Mouse (Mus musculus): ENCODE data around the gene Eml5. TPM values are rescaled to one million over a fixed set of nuclear protein-coding genes. Genes with fewer than 3 reads are reported as not detected.

Eml5 gene
- polyA plus RNA-seq, 1 experiment from 2014 or later: 23.6 TPM

DNA sequence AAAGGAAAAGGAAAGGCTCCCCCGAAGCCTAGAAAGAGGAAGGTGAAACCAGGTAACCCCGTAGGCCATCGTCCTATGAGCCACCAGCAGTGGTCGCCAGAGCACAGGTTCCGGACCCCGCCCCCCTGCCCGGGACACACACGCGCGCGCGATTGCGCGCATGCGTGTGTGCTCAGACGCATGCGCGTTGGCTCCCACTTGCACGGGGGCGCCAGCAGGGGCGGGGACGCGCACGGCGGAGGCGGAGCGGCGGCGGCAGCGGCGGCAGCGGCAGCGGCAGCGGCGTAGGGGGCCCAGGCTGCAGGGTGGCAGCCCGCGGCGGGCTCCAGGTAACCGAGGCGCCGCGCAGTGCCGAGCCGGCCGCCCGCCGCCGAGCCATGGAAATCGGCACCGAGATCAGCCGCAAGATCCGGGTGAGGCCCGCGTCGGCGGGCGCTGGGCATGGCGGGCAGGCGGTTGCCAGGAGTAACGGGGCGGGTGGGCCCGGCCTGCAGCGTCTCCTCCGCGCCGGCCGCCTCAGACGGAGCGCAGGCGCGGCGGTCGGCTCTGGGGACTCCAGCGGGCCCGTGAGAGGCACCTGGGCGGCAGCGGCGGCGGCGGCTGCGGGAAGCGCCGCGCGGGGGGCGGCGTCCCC is 154.4 kb downstream of the Eml5 start, which contains the start of gene Zc3h14:
TSS of gene Zc3h14 (plus strand) at position 219 of the 634 bp plus-strand sequence.
- no peaks in the 10 kb centered on the region for H3K9me3 ChIP-seq (replicated peaks)
- WGBS: under 1% methylated on average over 70 of the region's 87 CpGs
- peak within 1 kb of the TSS; percentile 95 for H3K9ac ChIP-seq
- 0 out of 2 replicates have a peak, but pooled peaks cover 2% of the 10 kb centered on the region for H3K36me3 ChIP-seq
- H3K27me3 ChIP-seq: no peaks in the 10 kb centered on the region; the same call in 1 of the 2 replicates
- H3K4me2 ChIP-seq (replicated peaks): peak within 1 kb of the TSS; percentile 73
- peak; percentile 91 for ATAC-seq (ENCODE audit: low FRiP score)
- H3K4me3 ChIP-seq: peak within 1 kb of the TSS; percentile 95
- peaks cover 24% of the 10 kb centered on the region for H3K4me1 ChIP-seq
- H3K27ac ChIP-seq: peak within 1 kb of the TSS; percentile 95

DNA sequence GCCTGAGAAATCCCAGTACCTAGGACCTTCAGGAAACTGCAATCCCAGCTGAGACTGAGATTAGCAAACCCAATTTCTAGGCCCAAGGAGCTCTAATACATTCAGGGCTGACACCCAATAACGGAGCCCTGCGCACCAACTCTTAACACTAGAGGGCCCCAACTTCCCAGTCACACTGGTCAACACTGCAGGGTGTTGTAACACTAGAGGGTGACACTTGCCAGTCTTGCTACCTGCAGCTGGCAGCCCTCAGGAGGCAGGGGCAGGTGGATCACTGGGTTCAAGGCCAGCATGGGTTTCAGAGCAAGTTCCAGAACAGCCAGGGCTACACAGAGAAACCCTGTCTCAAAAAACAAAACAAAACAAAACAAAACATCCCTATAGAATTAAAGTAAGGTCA is 155.2 kb downstream of the Eml5 start:
- no peak overlapping the region for H3K4me3 ChIP-seq
- H3K4me1 ChIP-seq: peaks cover 22% of the 10 kb centered on the region
- peak; percentile 46 for ATAC-seq (ENCODE audit: low FRiP score)
- no peaks in the 10 kb centered on the region; the same call in 1 of the 2 replicates for H3K27me3 ChIP-seq
- WGBS: 8% methylated on average over 2 of the region's 2 CpGs
- no peaks in the 10 kb centered on the region for H3K9me3 ChIP-seq (replicated peaks)
- no peak overlapping the region for H3K4me2 ChIP-seq (replicated peaks)
- H3K27ac ChIP-seq: no peak overlapping the region
- 0 out of 2 replicates have a peak, but pooled peaks cover 2% of the 10 kb centered on the region for H3K36me3 ChIP-seq
- no peak overlapping the region for H3K9ac ChIP-seq

DNA sequence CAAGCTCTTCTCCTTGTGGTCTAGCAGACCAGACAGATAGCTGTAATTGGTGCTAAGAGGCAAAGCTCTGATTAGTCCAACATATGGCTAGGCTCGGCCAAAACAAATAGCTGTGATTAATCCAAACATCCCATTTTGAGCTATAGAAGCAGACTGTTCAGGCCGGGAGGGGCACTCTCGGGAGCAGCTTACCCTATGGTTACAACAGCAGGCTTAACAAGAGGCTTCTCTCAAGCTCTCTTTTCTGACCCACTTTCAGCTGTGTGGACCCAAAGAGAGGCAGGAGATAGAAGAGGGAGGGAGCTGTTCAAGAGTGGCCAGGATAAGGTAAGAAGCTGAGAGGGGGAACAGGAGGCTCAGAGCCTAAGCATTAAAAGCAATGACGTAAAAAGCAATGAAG is 155.7 kb downstream of the Eml5 start:
- no peaks in the 10 kb centered on the region for H3K9me3 ChIP-seq (replicated peaks)
- peaks cover 22% of the 10 kb centered on the region for H3K4me1 ChIP-seq
- no peak overlapping the region for H3K4me2 ChIP-seq (replicated peaks)
- 0 out of 2 replicates have a peak, but pooled peaks cover under 1% of the 10 kb centered on the region for H3K36me3 ChIP-seq
- H3K27ac ChIP-seq: no peak overlapping the region
- H3K9ac ChIP-seq: no peak overlapping the region
- no peak overlapping the region for H3K4me3 ChIP-seq
- WGBS: 68% methylated on average over 4 of the region's 4 CpGs
- no peaks in the 10 kb centered on the region; the same call in 1 of the 2 replicates for H3K27me3 ChIP-seq
- no peak for ATAC-seq (ENCODE audit: low FRiP score)

DNA sequence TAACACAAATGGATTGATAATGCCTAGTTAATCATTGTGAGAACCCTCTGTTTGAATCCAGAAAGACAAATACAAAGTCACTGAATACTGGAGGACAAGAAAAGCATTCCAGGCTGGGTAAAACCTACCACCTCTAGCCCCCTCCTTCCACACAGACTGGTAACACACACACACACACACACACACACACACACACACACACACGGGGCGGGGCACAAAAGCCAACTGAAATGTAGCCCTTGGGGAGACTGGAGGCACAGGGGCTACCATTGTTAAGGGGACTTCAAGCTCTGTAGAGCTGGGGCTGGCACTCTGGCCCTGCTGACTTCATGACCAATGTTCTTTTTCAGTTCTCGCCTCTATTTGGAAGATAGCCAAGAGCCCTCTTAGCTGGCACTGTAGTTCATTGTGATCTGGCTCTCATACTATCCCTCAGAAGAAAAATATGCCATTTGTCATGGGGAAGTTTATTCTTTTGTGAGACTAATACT is 160.2 kb downstream of the Eml5 start:
- no peaks in the 10 kb centered on the region for H3K36me3 ChIP-seq
- H3K4me1 ChIP-seq: no peaks in the 10 kb centered on the region
- 64% methylated on average over 3 of the region's 3 CpGs for WGBS
- H3K4me2 ChIP-seq (replicated peaks): no peak overlapping the region
- peaks cover 23% of the 10 kb centered on the region for H3K27me3 ChIP-seq
- no peaks in the 10 kb centered on the region for H3K9me3 ChIP-seq (replicated peaks)
- ATAC-seq (ENCODE audit: low FRiP score): peak; percentile 65
- H3K9ac ChIP-seq: no peak overlapping the region
- H3K27ac ChIP-seq: 0 out of 2 replicates have a peak overlapping the region, but pooled peaks have one; percentile 5
- H3K4me3 ChIP-seq: no peak overlapping the region

DNA sequence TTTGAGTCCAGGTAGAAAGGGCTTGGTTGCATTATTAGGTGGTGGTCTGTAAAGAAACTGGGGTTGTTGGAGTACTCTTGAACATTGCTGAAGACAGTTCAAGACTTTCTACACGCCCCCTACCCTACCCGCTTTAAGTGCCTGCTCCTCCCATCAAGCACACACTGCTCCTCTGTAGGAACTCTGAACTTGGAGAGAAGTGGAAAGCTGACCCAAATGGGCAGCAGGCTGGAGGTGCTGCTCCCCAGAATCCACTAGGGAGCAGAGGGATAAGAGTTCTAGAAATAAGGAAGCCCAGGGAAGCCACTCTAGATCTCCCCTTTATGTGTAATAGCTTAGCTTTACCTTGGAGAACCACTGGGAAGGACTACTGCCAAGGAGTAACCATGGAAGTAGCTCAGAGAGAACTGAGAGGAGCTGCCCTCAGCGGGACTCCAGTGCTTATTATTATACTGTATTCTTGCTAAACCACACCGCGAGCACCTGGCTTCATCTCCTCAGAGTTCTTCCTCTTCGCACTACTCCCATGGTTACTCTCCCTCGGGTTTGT is 163.4 kb downstream of the Eml5 start:
- H3K4me1 ChIP-seq: peaks cover 16% of the 10 kb centered on the region
- H3K9me3 ChIP-seq (replicated peaks): no peaks in the 10 kb centered on the region
- 9% methylated on average over 7 of the region's 7 CpGs for WGBS
- H3K4me2 ChIP-seq (replicated peaks): peak overlapping the region; percentile 98
- H3K36me3 ChIP-seq: no peaks in the 10 kb centered on the region
- H3K27ac ChIP-seq: no peak overlapping the region
- peak overlapping the region; percentile 79; the same call in 1 of the 2 replicates for H3K9ac ChIP-seq
- ATAC-seq (ENCODE audit: low FRiP score): no peak
- peak overlapping the region; percentile 81 for H3K4me3 ChIP-seq
- H3K27me3 ChIP-seq: peaks cover 23% of the 10 kb centered on the region

DNA sequence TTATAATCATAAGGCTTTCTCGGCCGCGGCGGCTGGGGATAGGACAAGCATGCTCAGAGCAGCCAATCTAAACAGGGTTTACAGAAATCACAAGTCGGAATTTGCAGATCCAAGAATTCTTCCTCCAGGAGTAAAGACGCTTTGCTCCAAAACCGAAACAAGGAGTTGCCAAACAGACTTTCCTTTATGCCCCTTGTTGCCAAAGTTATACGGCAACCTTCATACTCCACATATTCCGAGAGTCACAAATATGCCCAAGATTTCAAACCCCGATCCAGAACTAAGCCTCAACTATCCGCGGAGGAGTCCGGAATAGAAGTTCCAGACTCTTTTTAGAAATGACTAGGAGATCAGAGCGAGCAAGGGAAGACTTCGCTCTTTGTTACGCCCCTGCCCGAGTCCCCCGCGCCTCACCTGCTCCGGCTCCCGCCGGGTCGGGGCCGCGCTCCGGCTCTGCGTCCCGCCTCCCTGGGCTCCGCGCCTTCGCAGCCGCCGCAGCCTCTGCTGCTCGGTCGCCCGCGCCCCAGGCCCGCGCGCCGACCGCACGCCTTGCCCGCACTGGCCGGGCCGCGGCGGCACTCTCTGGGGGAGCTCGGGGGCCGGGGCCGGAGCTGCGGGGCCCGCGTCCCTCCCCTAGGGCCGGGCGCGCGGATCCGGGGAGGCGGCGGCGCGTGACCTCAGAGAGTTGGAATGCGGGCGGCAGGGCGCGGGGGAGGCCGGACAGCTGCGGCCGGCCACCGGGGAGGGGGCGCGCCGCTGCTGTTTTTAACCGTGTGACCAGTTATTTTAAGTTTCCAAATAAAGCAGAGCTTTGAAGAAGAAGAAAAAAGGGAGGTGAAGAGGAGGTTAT is 164.1 kb downstream of the Eml5 start, which contains the start of gene Ptpn21:
TSS of gene Ptpn21 (minus strand) at position 455 of the 850 bp plus-strand sequence.
- Histone ChIP-seq H3K27me3 (peaks cover 23% of the 10 kb centered on the region), H3K4me1 (peaks cover 17% of the 10 kb centered on the region), H3K4me2 (replicated peaks) (peak within 1 kb of the TSS; percentile 98), H3K9me3 (replicated peaks) (no peaks in the 10 kb centered on the region), H3K9ac (peak within 1 kb of the TSS; percentile 79), H3K36me3 (no peaks in the 10 kb centered on the region), H3K27ac (peak within 1 kb of the TSS; percentile 40), H3K4me3 (peak within 1 kb of the TSS; percentile 81)
- ATAC-seq (ENCODE audit: low FRiP score): peak; percentile 47
- WGBS: under 1% methylated on average over 74 of the region's 75 CpGs

Other genes with a start within 250 kb of the Eml5 start
- gene Ptpn21, start 164.1 kb downstream of the Eml5 start, polyA plus RNA-seq (2016; fragmentation: Nextera tagmentation; extraction: Ambion mirVana): 7.2 and 7.4 TPM in 2 replicates
- gene Zc3h14, start 154.5 kb downstream of the Eml5 start, polyA plus RNA-seq (2016; fragmentation: Nextera tagmentation; extraction: Ambion mirVana): 151 and 159 TPM in 2 replicates
- gene Ttc8, start 19.1 kb upstream of the Eml5 start, polyA plus RNA-seq (2016; fragmentation: Nextera tagmentation; extraction: Ambion mirVana): 39.0 and 40.2 TPM in 2 replicates